Mouse (Mus musculus): ENCODE measurements around the gene Sfta2.

Gene Sfta2

GRCm38 (mm10) chr17:35592131-35592530 is 9.2 kb upstream of the Sfta2 start:
- no peak for DNase-seq (ENCODE audit: low spot score in 2 of 2)

- DNase-seq (ENCODE audit: low spot score in 2 of 2) = no peak
Measured at GRCm38 (mm10) chr17:35593786-35594185, 7.6 kb upstream of the Sfta2 start.

GRCm38 (mm10) chr17:35594456-35594855 is 6.9 kb upstream of the Sfta2 start:
- DNase-seq (ENCODE audit: low spot score in 2 of 2) = no peak

- no peak for DNase-seq (ENCODE audit: low spot score in 2 of 2)
Measured at GRCm38 (mm10) chr17:35597399-35597798, 4.0 kb upstream of the Sfta2 start.

GRCm38 (mm10) chr17:35601736-35602354 is 496 bp downstream of the Sfta2 start:
- no peak for DNase-seq (ENCODE audit: low spot score in 2 of 2)

GRCm38 (mm10) chr17:35617127-35617526 is 15.8 kb downstream of the Sfta2 start:
- no peak for DNase-seq (ENCODE audit: low spot score in 2 of 2)

GRCm38 (mm10) chr17:35626537-35626936 is 25.2 kb downstream of the Sfta2 start, which contains the start of gene Gm9573:
Gm9573 (minus strand) TSS chr17:35626637.
- no peak for DNase-seq (ENCODE audit: low spot score in 2 of 2)

- DNase-seq (ENCODE audit: low spot score in 2 of 2) = peak in 1 of 2 experiments; percentile 37
Measured at GRCm38 (mm10) chr17:35633992-35634391, 32.6 kb downstream of the Sfta2 start.

GRCm38 (mm10) chr17:35635202-35635601 is 33.9 kb downstream of the Sfta2 start:
- DNase-seq (ENCODE audit: low spot score in 2 of 2) = no peak

GRCm38 (mm10) chr17:35635699-35636111 is 34.4 kb downstream of the Sfta2 start:
- peak; percentile 56 to 72 for DNase-seq (ENCODE audit: low spot score in 2 of 2)

GRCm38 (mm10) chr17:35636363-35636762 is 35.0 kb downstream of the Sfta2 start:
- no peak for DNase-seq (ENCODE audit: low spot score in 2 of 2)

- peak; percentile 75 to 78 for DNase-seq (ENCODE audit: low spot score in 2 of 2)
Measured at GRCm38 (mm10) chr17:35638475-35639190, 37.3 kb downstream of the Sfta2 start.

- DNase-seq (ENCODE audit: low spot score in 2 of 2) = peak in 1 of 2 experiments; percentile 47
Measured at GRCm38 (mm10) chr17:35639352-35639751, 38.0 kb downstream of the Sfta2 start.

- DNase-seq (ENCODE audit: low spot score in 2 of 2) = peak in 1 of 2 experiments; percentile 53
Measured at GRCm38 (mm10) chr17:35643609-35644236, 42.4 kb downstream of the Sfta2 start, which contains the start of gene Mucl3. Mucl3 (minus strand) TSS chr17:35643695.

GRCm38 (mm10) chr17:35649429-35649828 is 48.1 kb downstream of the Sfta2 start:
- no peak for DNase-seq (ENCODE audit: low spot score in 2 of 2)

- DNase-seq (ENCODE audit: low spot score in 2 of 2) = no peak
Measured at GRCm38 (mm10) chr17:35653086-35653485, 51.7 kb downstream of the Sfta2 start.

GRCm38 (mm10) chr17:35665957-35666515 is 64.7 kb downstream of the Sfta2 start:
- DNase-seq (ENCODE audit: low spot score in 2 of 2) = no peak

- no peak for DNase-seq (ENCODE audit: low spot score in 2 of 2)
Measured at GRCm38 (mm10) chr17:35666851-35667256, 65.5 kb downstream of the Sfta2 start.

GRCm38 (mm10) chr17:35667334-35668065 is 66.2 kb downstream of the Sfta2 start, which contains the start of gene Vars2:
Vars2 (minus strand) TSS chr17:35667592.
- DNase-seq (ENCODE audit: low spot score in 2 of 2) = peak; percentile 95

- DNase-seq (ENCODE audit: low spot score in 2 of 2) = no peak
Measured at GRCm38 (mm10) chr17:35669731-35670130, 68.4 kb downstream of the Sfta2 start.

- no peak for DNase-seq (ENCODE audit: low spot score in 2 of 2)
Measured at GRCm38 (mm10) chr17:35671846-35672245, 70.5 kb downstream of the Sfta2 start.

GRCm38 (mm10) chr17:35672527-35672926 is 71.2 kb downstream of the Sfta2 start:
- DNase-seq (ENCODE audit: low spot score in 2 of 2) = no peak
